Mouse (Mus musculus) intestine, postnatal 0 days (tissue): ENCODE data around the gene Galnt16. TPM values are rescaled to one million over a fixed set of nuclear protein-coding genes. Genes with fewer than 3 reads are reported as not detected.
A peak's percentile ranks its signal among the peaks of the same experiment; 100 is the strongest.

Experiments used
- ATAC-seq: fragments of 200-750 bp; cut with Nextera tagmentation; 2 replicates; pipeline ENCODE4 v1.8.0; 2017; ENCODE audit warnings: mild to moderate bottlenecking, moderate TSS enrichment, moderate library complexity
- H3K27ac ChIP-seq: fragments of 300-500 bp; sonication (generic); 2 replicates; pipeline ENCODE4 v1.5.1; 2014; ENCODE audit warnings: mild to moderate bottlenecking, low read depth, low read length, moderate library complexity
- H3K27me3 ChIP-seq: fragments of 300-500 bp; sonication (generic); replicated peaks from 2 replicates; pipeline ENCODE4 v1.6.1; 2014; ENCODE audit warnings: low read length, mixed read lengths; ENCODE audit not compliant: control insufficient read depth, insufficient read depth
- H3K36me3 ChIP-seq: fragments of 300-500 bp; sonication (generic); 2 replicates; pipeline ENCODE4 v1.6.1; 2014; ENCODE audit warnings: mild to moderate bottlenecking, moderate library complexity; ENCODE audit not compliant: control insufficient read depth, insufficient read depth
- H3K4me1 ChIP-seq: fragments of 300-500 bp; sonication (generic); replicated peaks from 2 replicates; pipeline ENCODE4 v1.6.1; 2014; ENCODE audit warnings: antibody characterized with exemption, low read length, mixed read lengths; ENCODE audit not compliant: control insufficient read depth, insufficient read depth
- H3K4me2 ChIP-seq: fragments of 300-500 bp; sonication (generic); replicated peaks from 2 replicates; pipeline ENCODE4 v1.6.1; 2014; ENCODE audit warnings: low read depth, mild to moderate bottlenecking, moderate library complexity
- H3K4me3 ChIP-seq: fragments of 300-500 bp; sonication (generic); 2 replicates; pipeline ENCODE4 v1.5.1; 2014; ENCODE audit warnings: low read depth, low read length
- H3K9ac ChIP-seq: fragments of 300-500 bp; sonication (generic); 2 replicates; pipeline ENCODE4 v1.6.1; 2014; ENCODE audit warnings: mild to moderate bottlenecking, low read depth, low read length
- H3K9me3 ChIP-seq: fragments of 300-500 bp; sonication (generic); 2 replicates; pipeline ENCODE4 v1.6.1; 2016; ENCODE audit warnings: mixed run types; ENCODE audit not compliant: control insufficient read depth
- CTCF ChIP-seq: sonication (generic); IDR thresholded peaks from 2 replicates; pipeline ENCODE4 v1.5.1; 2016; ENCODE audit warnings: low read depth, mild to moderate bottlenecking, control low read depth, antibody characterized with exemption, moderate library complexity
- WGBS: fragments of 180-500 bp; shearing (Covaris S2); extraction: QIAGEN DNeasy Blood & Tissue Kit; methylation state at CpG from one replicate; pipeline ENCODE4 v1.1.7; 2014; 5-methylcytosine and 5-hydroxymethylcytosine counted together
- polyA plus RNA-seq: library from polyadenylated mRNA; unstranded; fragments of >200 nt; fragmentation: Nextera tagmentation; extraction: Ambion mirVana; gene quantifications from 2 replicates; pipeline ENCODE4 v1.2.1, GENCODE M21; 2015

Galnt16 gene
- polyA plus RNA-seq, 1 experiment from 2014 or later, result 3.7 TPM

DNA sequence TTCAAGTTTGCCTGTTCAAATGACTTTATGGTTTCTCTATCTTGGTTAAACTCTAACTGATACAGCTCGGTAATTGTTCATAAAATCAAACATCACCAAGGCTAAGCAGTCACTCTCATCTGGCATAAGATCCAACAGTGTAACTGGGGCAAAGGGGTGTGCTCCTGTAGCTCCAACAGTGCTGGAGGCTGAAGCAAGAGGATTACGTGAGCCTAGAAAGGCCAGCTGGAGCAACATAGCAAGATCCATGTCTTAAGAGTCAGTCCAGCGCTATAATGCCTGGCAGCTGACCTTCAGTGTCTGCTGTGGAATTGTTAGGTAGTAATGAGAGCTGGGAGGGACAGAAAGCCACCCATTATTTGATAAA is 136.6 kb downstream of the Galnt16 start:
- no peak for TF ChIP-seq CTCF
- WGBS, result 44% methylated on average over 3 of the region's 3 CpGs
- no peaks in the 10 kb centered on the region for H3K9me3 ChIP-seq
- no peak overlapping the region for H3K9ac ChIP-seq
- H3K36me3 ChIP-seq, result no peaks in the 10 kb centered on the region; the same call in 1 of the 2 replicates
- H3K27me3 ChIP-seq, result no peaks in the 10 kb centered on the region
- 0 out of 2 replicates have a peak, but pooled peaks cover 4% of the 10 kb centered on the region for H3K4me1 ChIP-seq
- peak overlapping the region; percentile 36 for H3K27ac ChIP-seq
- 0 out of 2 replicates have a peak overlapping the region, but pooled peaks have one; percentile 14 for H3K4me2 ChIP-seq
- 0 out of 2 replicates have a peak, but pooled peaks have one; percentile 34 for ATAC-seq
- H3K4me3 ChIP-seq, result no peak overlapping the region

GRCm38 (mm10) chr12:80658661-80659060 is 140.6 kb downstream of the Galnt16 start:
- no peak for ATAC-seq
- Histone ChIP-seq H3K4me1 (0 out of 2 replicates have a peak, but pooled peaks cover 4% of the 10 kb centered on the region), H3K4me3 (no peak overlapping the region), H3K9ac (no peak overlapping the region), H3K4me2 (no peak overlapping the region), H3K27me3 (no peaks in the 10 kb centered on the region), H3K36me3 (peaks cover 9% of the 10 kb centered on the region; the same call in 1 of the 2 replicates), H3K9me3 (no peaks in the 10 kb centered on the region), H3K27ac (no peak overlapping the region)
- TF ChIP-seq CTCF, result no peak
- WGBS, result 54% methylated on average over 6 of the region's 6 CpGs

GRCm38 (mm10) chr12:80662322-80662721 is 144.2 kb downstream of the Galnt16 start:
- 83% methylated on average over 10 of the region's 10 CpGs for WGBS
- no peak for ATAC-seq
- no peak for TF ChIP-seq CTCF
- H3K36me3 ChIP-seq, result peaks cover 24% of the 10 kb centered on the region
- no peak overlapping the region for H3K4me3 ChIP-seq
- no peak overlapping the region for H3K27ac ChIP-seq
- H3K4me2 ChIP-seq, result no peak overlapping the region
- no peaks in the 10 kb centered on the region for H3K27me3 ChIP-seq
- H3K4me1 ChIP-seq, result no peaks in the 10 kb centered on the region
- no peak overlapping the region for H3K9ac ChIP-seq
- no peaks in the 10 kb centered on the region for H3K9me3 ChIP-seq

- 33% methylated on average over 2 of the region's 2 CpGs for WGBS
- Histone ChIP-seq H3K4me2 (no peak overlapping the region), H3K27ac (no peak overlapping the region)
Observed at GRCm38 (mm10) chr12:80663935-80664334, 145.9 kb downstream of the Galnt16 start.

DNA sequence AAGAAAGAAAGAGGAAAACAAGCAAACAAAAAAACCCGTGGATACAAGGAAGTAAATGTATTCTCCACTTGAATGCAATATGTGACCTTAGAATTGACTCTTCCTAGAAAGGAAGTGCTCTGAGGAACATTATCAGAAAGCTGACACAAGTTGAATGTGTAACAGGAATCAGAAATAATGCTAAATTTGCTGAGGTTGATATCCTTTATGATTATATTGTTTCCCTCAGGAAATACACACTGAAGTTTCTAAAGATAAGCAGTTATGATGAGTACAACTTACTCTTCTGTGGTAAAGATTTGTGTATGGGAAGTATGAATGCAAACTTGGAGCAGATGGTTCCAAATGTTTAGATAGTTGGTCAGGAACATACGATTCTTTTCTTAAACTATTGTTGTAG is 150.3 kb downstream of the Galnt16 start:
- no peak overlapping the region for H3K9ac ChIP-seq
- no peaks in the 10 kb centered on the region for H3K4me1 ChIP-seq
- no peak for ATAC-seq
- H3K27ac ChIP-seq, result no peak overlapping the region
- WGBS, result 61% methylated on average over 2 of the region's 2 CpGs
- H3K4me2 ChIP-seq, result no peak overlapping the region
- no peaks in the 10 kb centered on the region for H3K9me3 ChIP-seq
- H3K27me3 ChIP-seq, result no peaks in the 10 kb centered on the region
- H3K36me3 ChIP-seq, result peaks cover 43% of the 10 kb centered on the region
- TF ChIP-seq CTCF, result no peak
- H3K4me3 ChIP-seq, result no peak overlapping the region

More at GRCm38 (mm10) chr12:80663935-80664334, 145.9 kb downstream of the Galnt16 start:
- no peak for ATAC-seq
- Histone ChIP-seq H3K9me3 (no peaks in the 10 kb centered on the region), H3K36me3 (peaks cover 30% of the 10 kb centered on the region), H3K27me3 (no peaks in the 10 kb centered on the region), H3K9ac (no peak overlapping the region), H3K4me3 (no peak overlapping the region), H3K4me1 (no peaks in the 10 kb centered on the region)
- TF ChIP-seq CTCF, result no peak

DNA sequence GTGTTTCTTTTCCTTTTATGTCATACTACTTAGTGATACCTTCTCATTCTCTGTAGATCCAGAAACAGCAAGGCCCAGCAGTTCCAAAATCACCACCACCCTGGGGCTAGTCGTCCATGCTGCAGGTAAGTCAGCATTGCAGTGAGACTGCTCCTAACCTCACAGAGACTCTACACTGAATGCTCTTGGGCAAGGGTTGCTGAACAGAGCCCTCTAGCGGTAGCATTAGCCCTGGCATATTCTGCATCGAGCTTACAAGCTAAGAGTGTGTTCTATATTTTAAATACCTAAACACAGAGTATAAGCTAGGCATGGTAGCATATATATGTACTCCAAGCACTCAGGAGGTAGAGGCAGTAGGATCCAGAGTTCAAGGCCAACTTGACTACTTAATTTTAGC is 155.1 kb downstream of the Galnt16 start:
- WGBS, result 7% methylated on average over 3 of the region's 3 CpGs
- no peaks in the 10 kb centered on the region for H3K4me1 ChIP-seq
- H3K36me3 ChIP-seq, result peaks cover 57% of the 10 kb centered on the region
- H3K4me3 ChIP-seq, result no peak overlapping the region
- no peak overlapping the region for H3K27ac ChIP-seq
- no peaks in the 10 kb centered on the region for H3K9me3 ChIP-seq
- H3K4me2 ChIP-seq, result no peak overlapping the region
- H3K9ac ChIP-seq, result no peak overlapping the region
- no peaks in the 10 kb centered on the region for H3K27me3 ChIP-seq
- TF ChIP-seq CTCF, result peak; percentile 90
- ATAC-seq, result 0 out of 2 replicates have a peak, but pooled peaks have one; percentile 36

Other genes with a start within 250 kb of the Galnt16 start
- 7.4 and 7.5 TPM in 2 replicates for gene Dcaf5, start 81.7 kb upstream of the Galnt16 start, polyA plus RNA-seq
- 6.5 and 6.8 TPM in 2 replicates for gene Exd2, start 55.2 kb upstream of the Galnt16 start, polyA plus RNA-seq
- 34.9 and 35.4 TPM in 2 replicates for gene Slc39a9, start 125.6 kb downstream of the Galnt16 start, polyA plus RNA-seq
- 112 and 113 TPM in 2 replicates for gene Erh, start 126.1 kb downstream of the Galnt16 start, polyA plus RNA-seq
- 1.5 and 1.9 TPM in 2 replicates for gene Plekhd1, start 174.3 kb downstream of the Galnt16 start, polyA plus RNA-seq
- 0.03 and 0.10 TPM in 2 replicates for gene Ccdc177, start 242.4 kb downstream of the Galnt16 start, polyA plus RNA-seq